Mouse (Mus musculus): ENCODE results near the gene Hdac5. TPM values are rescaled to one million over a fixed set of nuclear protein-coding genes. Genes with fewer than 3 reads are reported as not detected.

Gene Hdac5
- 100 to 1,000 TPM; 115 to 117 TPM for total RNA-seq (2021)
- long read RNA-seq, experiment 1, partial matches to known transcripts: 16 of 27 reads
- long read RNA-seq, experiment 1, other reads (novel, unspliced or antisense): 7 of 27 reads
- long read RNA-seq, experiment 2, partial matches to known transcripts: 7 of 15 reads
- long read RNA-seq, experiment 2, other reads (novel, unspliced or antisense): 8 of 15 reads

DNA sequence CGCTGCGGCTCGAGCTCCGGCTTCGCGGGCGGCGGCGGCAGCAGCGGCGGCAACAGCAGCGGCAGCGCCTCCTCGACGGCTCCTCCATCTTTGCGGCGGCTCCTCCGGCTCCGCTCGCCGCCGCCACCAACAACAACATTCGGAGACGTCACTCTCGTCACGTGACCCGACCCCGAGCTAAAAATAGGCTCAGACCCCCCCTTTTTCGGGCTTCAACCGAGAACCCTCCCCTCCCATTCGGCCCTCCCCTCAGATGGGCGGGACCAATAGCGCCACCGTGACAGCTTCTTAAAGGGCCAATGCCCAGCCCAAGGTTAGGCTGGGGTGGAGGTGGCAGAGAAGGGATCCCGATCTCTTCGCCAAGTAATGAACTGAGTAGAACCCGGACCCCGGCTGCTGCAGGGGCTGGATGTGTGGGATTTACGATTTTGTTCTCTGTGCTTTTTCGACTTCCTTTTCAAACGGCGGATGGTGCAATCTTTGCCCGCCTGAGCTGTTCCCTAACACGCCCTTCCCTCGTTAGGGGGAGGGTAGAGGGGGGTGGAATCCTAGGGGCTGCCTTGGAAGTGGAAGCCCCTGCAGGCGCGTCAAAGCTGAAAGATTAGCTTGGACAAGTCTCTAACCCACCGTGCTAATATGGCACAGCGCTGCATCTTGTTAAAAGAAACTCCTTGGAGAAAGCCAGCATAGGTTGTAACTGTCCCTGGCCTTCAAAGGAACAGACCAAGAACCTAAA lies at the start of gene Hdac5:
Hdac5 (minus strand) TSS at position 161 of the 736 bp plus-strand sequence.
- DNase-seq: peak; percentile 99 to 100

- no peak for DNase-seq
Measured at GRCm38 (mm10) chr11:102279595-102279994, 49.6 kb upstream of the Hdac5 start.

GRCm38 (mm10) chr11:102277754-102278153 lies 47.8 kb upstream of the Hdac5 start:
- DNase-seq: no peak

DNA sequence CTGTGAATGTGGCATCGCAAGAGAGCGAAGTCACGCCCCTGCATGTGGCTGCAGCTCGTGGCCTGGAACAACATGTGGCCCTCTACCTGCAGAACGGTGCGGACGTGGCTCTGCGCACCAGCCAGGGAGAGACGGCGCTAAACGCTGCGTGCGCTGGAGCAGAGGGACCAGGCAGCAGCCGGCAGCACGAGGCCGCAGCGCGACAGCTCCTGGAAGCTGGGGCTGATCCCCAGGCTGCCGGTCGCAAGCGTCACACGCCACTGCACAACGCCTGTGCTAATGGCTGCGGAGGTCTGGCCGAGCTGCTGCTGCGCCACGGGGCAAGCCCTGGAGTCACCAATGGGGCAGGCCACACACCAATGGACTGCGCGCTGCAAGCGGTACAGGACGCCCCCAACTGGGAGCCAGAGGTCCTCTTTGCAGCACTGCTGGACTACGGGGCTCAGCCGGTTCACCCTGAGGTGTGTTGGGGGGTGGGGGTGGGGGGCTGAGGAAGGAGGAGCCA lies 46.5 kb upstream of the Hdac5 start:
- no peak for DNase-seq

GRCm38 (mm10) chr11:102268520-102269244 lies 38.7 kb upstream of the Hdac5 start, which contains the start of gene Asb16:
Gene Asb16, plus strand, starts transcription at chr11:102268743.
- no peak for DNase-seq

DNA sequence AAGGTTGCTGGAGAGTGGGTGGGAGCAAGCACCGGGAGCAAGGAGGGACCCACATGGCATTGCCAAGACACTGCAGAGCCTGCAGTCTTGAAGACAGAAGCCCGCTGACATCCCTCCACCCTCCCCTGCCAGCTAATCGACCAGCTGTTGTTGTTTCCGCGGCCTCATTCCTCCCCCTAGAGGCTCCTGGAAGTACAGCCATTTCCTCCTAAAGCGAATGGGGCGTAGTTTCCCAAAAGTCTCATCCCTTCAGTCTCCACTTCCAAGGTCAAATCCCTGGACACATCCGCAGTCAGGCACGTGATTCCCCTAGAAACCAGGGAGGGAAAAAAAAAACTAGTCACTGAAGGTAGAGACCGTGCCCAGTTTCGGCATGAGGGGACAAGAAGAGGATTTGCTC lies 37.5 kb upstream of the Hdac5 start:
- DNase-seq: peak; percentile 81 to 84

- DNase-seq: no peak
Measured at GRCm38 (mm10) chr11:102266631-102267355, 36.8 kb upstream of the Hdac5 start.

- DNase-seq: no peak
Measured at GRCm38 (mm10) chr11:102265816-102266215, 35.9 kb upstream of the Hdac5 start.

GRCm38 (mm10) chr11:102263211-102263610 lies 33.2 kb upstream of the Hdac5 start:
- no peak for DNase-seq

GRCm38 (mm10) chr11:102258521-102258920 lies 28.6 kb upstream of the Hdac5 start:
- DNase-seq: no peak

DNA sequence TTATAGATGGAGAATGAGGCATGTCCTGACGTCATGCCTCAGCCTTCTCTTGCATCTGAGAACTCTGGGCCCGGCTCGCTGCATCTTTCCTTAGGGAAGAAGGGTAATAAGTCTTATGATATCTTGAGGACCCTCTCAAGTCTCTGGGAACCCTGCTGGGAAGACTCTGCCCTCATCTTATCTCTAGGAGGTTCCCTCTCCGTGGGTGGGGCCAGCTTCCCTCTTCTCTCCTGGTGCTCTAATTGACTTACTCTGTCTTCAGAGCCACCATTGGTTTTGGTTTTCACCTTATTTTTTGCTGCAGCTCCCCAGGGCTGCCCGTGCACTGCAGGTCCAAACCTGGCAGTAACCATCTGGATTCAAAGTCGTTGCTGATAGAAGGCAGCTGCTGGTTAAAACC lies 28.1 kb upstream of the Hdac5 start:
- DNase-seq: no peak

GRCm38 (mm10) chr11:102257514-102257913 lies 27.5 kb upstream of the Hdac5 start:
- no peak for DNase-seq

GRCm38 (mm10) chr11:102249351-102250090 lies 19.6 kb upstream of the Hdac5 start:
- DNase-seq: no peak

DNA sequence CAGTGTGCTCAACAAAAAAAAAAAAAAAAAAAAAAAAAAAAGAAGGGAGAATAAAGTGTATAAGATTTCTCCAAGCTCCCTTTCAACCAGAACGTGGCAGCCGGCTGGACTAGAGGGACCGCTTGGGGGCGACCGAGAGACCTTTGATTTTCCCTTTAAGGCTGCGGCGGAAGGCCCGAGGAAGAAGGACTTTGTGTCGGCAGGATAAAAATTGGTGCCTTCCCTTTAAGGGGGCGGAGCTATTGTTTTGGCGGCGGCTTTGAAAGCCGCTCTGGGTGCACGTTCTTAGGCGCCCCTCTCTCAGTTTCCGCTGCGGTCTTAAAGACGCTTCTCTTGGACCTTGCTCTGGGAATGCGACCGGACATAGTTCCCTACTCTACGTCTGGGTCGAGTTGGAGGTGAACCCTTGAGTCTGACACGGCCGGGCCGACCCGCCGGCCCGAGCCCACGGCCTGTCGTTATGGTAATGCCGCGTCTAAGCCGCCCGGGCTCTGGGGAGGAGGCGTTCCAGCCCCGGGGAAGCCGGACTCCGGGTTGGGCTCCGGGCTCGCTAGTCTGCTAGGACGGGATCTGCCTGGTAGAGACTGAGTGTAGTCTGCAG lies 18.8 kb upstream of the Hdac5 start, which contains the start of gene BC030867:
BC030867 (plus strand) TSS at position 253 of the 601 bp plus-strand sequence.
- peak; percentile 91 to 99 for DNase-seq

DNA sequence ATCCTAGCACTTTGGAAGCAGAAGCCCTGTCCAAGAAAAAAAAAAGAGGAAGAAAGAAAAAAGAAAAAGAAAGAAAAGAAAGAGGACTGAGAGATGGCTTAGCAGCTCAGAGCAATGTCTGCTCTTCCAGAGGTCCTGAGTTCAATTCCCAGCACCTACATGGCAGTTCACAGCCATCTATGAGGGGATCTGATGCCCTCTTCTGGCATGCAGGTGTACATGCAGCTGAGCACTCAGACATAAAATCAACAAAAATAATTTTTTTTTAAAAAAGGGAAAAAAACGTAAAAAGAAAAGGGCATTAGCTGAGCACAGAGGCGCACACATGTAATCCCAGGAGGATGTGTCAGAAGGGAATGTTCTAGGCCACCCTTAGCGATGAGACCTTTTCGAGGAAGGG lies 16.9 kb upstream of the Hdac5 start:
- no peak for DNase-seq

- no peak for DNase-seq
Measured at GRCm38 (mm10) chr11:102246273-102246635, 16.3 kb upstream of the Hdac5 start.

- DNase-seq: no peak
Measured at GRCm38 (mm10) chr11:102245581-102246272, 15.8 kb upstream of the Hdac5 start.

- peak; percentile 66 to 75 for DNase-seq
Measured at GRCm38 (mm10) chr11:102244926-102245449, 15.0 kb upstream of the Hdac5 start.

GRCm38 (mm10) chr11:102241874-102242273 lies 11.9 kb upstream of the Hdac5 start:
- no peak for DNase-seq

DNA sequence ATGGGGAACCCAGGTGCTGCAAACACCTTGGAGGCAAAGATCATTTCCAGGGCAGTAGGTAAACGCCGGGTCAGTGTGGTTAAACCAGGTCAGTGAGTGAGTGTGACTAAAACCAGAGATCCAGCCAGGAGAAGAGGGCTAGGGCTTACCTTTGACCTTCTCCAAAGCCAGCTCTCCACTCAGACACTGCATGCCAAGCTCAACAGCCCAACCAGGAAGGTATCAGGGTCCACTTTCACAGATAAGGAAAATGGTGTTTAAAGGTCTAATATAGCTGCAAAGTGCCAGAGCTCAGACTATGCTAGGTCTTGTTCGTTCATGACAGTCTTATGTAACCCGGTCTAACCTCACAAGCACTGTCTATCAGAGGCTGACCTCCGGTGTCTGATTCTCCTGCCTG lies 11.3 kb upstream of the Hdac5 start:
- DNase-seq: no peak

Data from heart, adult 18-20 months (tissue).